Mouse (Mus musculus) hindbrain, embryonic 10.5 days (tissue): ENCODE data around the gene Wars2. TPM values are rescaled to one million over a fixed set of nuclear protein-coding genes. Genes with fewer than 3 reads are reported as not detected.

Source experiments
- DNase-seq: peaks from one replicate; pipeline ENCODE4 v3.0.0-alpha.2; 2017; ENCODE audit warnings: low spot score
- H3K27ac ChIP-seq: fragments of 300-500 bp; sonication (generic); 2 replicates; pipeline ENCODE4 v1.5.1; 2016; ENCODE audit warnings: mild to moderate bottlenecking, moderate library complexity
- H3K27me3 ChIP-seq: fragments of 300-500 bp; sonication (generic); 2 replicates; pipeline ENCODE4 v1.6.1; 2016; ENCODE audit warnings: mild to moderate bottlenecking; ENCODE audit not compliant: poor library complexity, insufficient read depth, severe bottlenecking
- H3K36me3 ChIP-seq: fragments of 300-500 bp; sonication (generic); 2 replicates; pipeline ENCODE4 v1.6.1; 2016; ENCODE audit warnings: mild to moderate bottlenecking, moderate library complexity
- H3K4me1 ChIP-seq: fragments of 300-500 bp; sonication (generic); replicated peaks from 2 replicates; pipeline ENCODE4 v1.6.1; 2016; ENCODE audit warnings: mild to moderate bottlenecking
- H3K4me3 ChIP-seq: fragments of 300-500 bp; sonication (generic); 2 replicates; pipeline ENCODE4 v1.5.1; 2016; ENCODE audit warnings: mild to moderate bottlenecking, moderate library complexity
- H3K9me3 ChIP-seq: fragments of 300-500 bp; sonication (generic); 2 replicates; pipeline ENCODE4 v1.6.1; 2016; ENCODE audit warnings: mild to moderate bottlenecking, moderate library complexity
- WGBS: fragments of 180-500 bp; shearing (Covaris S2); methylation state at CpG from one replicate; pipeline ENCODE4 v1.1.7; 2016; 5-methylcytosine and 5-hydroxymethylcytosine counted together
- polyA plus RNA-seq: library from polyadenylated mRNA; unstranded; fragments of >200 nt; fragmentation: Nextera tagmentation; extraction: Ambion mirVana; gene quantifications from 2 replicates; pipeline ENCODE4 v1.2.1, GENCODE M21; 2016

Gene Wars2
- polyA plus RNA-seq, 1 experiment from 2014 or later = 9.2 TPM

DNA sequence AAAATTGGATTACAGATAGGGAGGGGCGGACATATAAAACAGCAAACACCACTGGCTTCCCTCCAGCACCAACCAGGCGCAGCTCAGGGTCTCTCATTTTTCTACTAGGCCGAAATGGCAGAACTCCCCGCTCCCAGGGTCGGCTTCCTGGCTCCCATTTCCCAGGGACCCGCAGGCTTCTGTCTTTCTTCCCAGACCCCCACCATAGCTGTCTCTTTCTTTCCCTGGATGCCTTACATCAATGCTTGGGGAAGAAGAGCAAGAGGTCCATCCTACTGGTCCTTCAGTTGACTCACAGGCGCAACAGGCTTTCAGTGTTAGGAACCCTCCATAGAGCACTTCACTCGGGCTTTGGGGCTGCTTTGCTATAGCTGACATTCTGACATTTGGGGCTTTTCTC, 101.6 kb downstream of the Wars2 start:
- Histone ChIP-seq H3K4me3 (no peak overlapping the region), H3K36me3 (no peaks in the 10 kb centered on the region), H3K4me1 (peaks cover 11% of the 10 kb centered on the region), H3K27me3 (peaks cover 100% of the 10 kb centered on the region), H3K27ac (no peak overlapping the region), H3K9me3 (no peaks in the 10 kb centered on the region)
- 2% methylated on average over 8 of the region's 8 CpGs for WGBS
- DNase-seq = peak; percentile 35

- no peaks in the 10 kb centered on the region for H3K36me3 ChIP-seq
- DNase-seq = no peak
- peaks cover 100% of the 10 kb centered on the region for H3K27me3 ChIP-seq
- H3K27ac ChIP-seq = no peak overlapping the region
- 23% methylated on average over 3 of the region's 3 CpGs for WGBS
- no peaks in the 10 kb centered on the region for H3K9me3 ChIP-seq
- H3K4me3 ChIP-seq = no peak overlapping the region
- peaks cover 23% of the 10 kb centered on the region for H3K4me1 ChIP-seq
Measured at GRCm38 (mm10) chr3:99245341-99245740, 104.5 kb downstream of the Wars2 start.

DNA sequence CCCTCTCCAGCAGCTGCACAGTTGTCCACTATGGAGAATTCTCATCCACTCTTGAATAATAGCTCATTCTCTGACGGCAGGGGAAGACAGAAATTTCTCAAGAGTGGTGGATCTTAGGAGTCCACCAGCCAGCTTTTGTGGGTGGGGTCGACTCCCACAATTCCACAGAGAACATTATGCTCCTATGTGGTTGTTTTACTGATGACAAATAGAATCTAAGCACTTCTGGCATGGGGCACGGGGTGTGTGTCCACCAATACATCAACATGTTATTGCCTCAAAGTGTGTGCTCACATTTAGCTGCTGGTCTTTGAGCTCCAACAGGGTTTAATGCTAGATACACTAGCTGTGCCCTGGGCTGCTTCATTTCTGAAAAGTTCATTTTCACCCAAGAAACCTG, 105.8 kb downstream of the Wars2 start:
- no peak overlapping the region for H3K27ac ChIP-seq
- H3K27me3 ChIP-seq = peaks cover 100% of the 10 kb centered on the region
- no peak overlapping the region for H3K4me3 ChIP-seq
- H3K4me1 ChIP-seq = peaks cover 12% of the 10 kb centered on the region
- DNase-seq = no peak
- 39% methylated on average over 3 of the region's 3 CpGs for WGBS
- H3K36me3 ChIP-seq = no peaks in the 10 kb centered on the region
- H3K9me3 ChIP-seq = no peaks in the 10 kb centered on the region

DNA sequence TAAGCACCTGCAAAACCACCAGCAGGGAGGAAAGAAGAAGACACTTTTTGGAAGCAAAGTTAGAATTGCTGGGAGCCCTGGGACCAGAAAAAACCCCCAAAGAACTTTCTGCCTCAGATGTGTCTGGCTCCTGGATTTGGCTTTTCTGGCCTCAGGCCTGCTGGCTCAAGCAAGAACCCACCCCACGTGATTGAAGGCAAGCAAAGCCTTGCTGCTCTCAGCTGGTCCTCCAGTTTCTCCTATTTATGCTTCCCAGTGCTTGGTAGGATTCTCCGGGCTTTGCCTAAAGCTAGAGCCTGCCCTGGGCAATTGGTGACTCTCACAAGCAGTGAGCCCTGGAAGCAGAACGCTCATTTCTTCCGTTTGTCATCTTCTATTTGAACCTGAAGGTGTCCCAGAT, 106.7 kb downstream of the Wars2 start:
- Histone ChIP-seq H3K4me1 (peaks cover 12% of the 10 kb centered on the region; the same call in 1 of the 2 replicates), H3K4me3 (no peak overlapping the region), H3K27ac (no peak overlapping the region), H3K27me3 (peaks cover 100% of the 10 kb centered on the region), H3K36me3 (no peaks in the 10 kb centered on the region), H3K9me3 (no peaks in the 10 kb centered on the region)
- peak; percentile 42 for DNase-seq
- WGBS = 3% methylated on average over 4 of the region's 4 CpGs

DNA sequence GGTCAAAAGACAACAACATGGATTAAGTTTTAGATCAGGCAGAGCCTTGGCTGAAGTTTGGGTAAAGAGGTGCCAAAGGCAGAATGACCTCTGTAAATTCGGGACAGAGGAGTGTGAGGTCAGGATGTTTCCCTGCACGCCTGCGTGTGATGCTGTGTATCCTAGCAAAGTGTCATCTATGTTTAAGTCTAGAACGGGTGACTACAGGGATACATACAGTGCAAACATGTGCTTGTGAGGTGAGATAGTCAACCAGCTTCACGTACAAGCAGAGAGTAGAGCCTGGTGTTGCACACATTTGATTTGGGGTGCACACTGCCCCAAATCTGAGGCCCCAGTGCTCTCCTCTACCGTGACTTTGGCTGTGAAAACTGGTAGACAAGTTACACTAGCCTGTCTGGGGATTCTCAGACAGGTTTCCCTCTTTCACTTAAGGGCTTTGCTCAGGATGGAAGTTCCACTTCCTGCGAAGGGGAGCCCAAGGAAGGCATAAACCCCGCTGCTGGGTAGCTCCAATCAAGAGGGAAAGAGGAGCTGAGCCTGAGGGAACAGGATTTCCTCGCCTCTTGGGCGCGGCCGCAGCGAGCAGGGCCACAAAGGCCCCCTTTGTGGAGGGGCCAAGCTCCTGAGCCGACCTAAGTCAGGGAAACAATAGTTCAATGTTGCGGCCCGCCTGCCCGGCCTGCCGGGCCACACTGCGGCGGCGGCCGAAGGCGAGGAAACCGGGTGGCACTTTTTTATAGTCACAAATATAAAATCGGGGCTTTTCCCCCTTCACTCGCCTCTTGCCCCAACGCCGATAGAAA, 107.3 kb downstream of the Wars2 start:
- H3K27ac ChIP-seq = no peak overlapping the region
- H3K9me3 ChIP-seq = no peaks in the 10 kb centered on the region
- 1% methylated on average over 28 of the region's 28 CpGs for WGBS
- peaks cover 16% of the 10 kb centered on the region; the same call in 1 of the 2 replicates for H3K4me1 ChIP-seq
- H3K36me3 ChIP-seq = no peaks in the 10 kb centered on the region
- H3K4me3 ChIP-seq = no peak overlapping the region
- peak; percentile 62 for DNase-seq
- H3K27me3 ChIP-seq = peaks cover 100% of the 10 kb centered on the region

DNA sequence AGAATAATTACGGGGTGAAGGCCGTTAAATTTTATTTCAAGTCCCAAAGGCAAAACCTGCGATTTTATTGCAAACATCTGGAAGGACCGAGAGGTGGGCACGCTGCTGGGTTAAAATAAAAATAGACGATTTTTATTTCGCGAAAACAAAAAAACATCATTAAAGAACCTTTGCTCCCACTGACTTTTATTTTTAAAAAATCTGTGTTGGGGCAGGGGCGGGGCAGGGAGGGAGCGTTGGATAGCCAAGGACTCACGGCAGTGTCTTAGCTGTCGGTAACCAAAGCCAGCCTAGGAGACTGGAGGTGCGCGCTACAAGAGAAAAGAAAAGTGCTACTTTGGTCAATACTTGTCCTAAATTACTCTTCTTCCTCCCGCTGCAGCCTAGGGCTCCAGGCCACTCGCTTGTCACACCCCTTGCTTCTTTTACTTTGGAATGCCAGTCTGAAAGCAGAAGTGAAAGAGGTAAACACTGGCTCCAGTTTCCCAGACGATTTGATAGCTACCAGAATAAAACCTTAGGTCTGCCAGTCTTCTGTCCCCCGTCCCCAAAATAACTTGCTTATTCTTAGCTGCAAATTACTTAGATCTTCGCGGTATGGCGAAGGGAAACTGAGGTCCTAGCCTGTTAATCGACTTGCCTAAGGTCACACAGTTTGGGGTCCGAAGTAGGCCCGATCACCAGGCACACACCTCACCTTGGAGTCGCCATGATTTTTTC, 108.1 kb downstream of the Wars2 start:
- Histone ChIP-seq H3K36me3 (no peaks in the 10 kb centered on the region), H3K9me3 (no peaks in the 10 kb centered on the region), H3K27me3 (peaks cover 100% of the 10 kb centered on the region), H3K4me1 (peaks cover 23% of the 10 kb centered on the region), H3K27ac (no peak overlapping the region), H3K4me3 (no peak overlapping the region)
- WGBS = 1% methylated on average over 25 of the region's 25 CpGs
- peak; percentile 44 for DNase-seq

DNA sequence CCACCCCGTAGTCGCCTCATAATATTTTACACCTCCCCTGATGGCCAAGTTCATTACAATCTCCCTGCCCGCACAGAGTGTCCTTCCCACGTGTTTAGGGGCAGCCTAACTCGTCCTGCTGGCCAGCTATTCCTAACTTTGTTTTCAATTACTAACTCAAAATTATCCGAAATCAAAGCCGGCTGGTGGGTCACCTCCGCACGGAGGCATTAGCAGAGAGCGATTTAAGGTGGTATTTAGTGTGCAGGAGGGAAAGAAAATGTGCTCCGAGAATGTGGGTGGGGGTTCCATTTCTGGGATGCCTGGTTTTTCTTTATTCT, 108.6 kb downstream of the Wars2 start:
- H3K27ac ChIP-seq = no peak overlapping the region
- no peak for DNase-seq
- peaks cover 100% of the 10 kb centered on the region for H3K27me3 ChIP-seq
- H3K4me3 ChIP-seq = no peak overlapping the region
- no peaks in the 10 kb centered on the region for H3K9me3 ChIP-seq
- H3K36me3 ChIP-seq = no peaks in the 10 kb centered on the region
- 1% methylated on average over 11 of the region's 11 CpGs for WGBS
- peaks cover 28% of the 10 kb centered on the region for H3K4me1 ChIP-seq

DNA sequence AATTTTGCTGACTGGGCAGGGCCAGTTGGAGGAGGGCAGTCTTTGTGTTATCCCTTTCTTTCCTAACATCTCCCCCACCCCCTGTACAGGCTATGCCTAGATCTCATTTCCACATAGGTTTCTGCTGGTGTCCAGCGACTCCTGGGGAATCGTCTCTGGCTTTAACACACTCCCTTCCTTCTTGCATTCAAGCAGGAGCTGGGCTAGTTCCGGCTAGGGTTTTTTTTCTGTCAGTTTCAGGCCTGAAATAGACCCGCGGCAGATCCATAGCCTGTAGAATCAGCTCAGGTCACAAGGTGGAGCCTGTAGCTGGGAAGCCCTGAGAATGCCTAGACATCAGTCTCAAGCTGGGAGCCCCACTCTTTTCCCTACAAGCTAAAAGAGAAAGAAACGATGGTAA, 109.0 kb downstream of the Wars2 start:
- WGBS = under 1% methylated on average over 6 of the region's 6 CpGs
- H3K4me1 ChIP-seq = peaks cover 32% of the 10 kb centered on the region
- no peaks in the 10 kb centered on the region for H3K9me3 ChIP-seq
- no peak overlapping the region for H3K4me3 ChIP-seq
- no peak overlapping the region for H3K27ac ChIP-seq
- H3K27me3 ChIP-seq = peaks cover 100% of the 10 kb centered on the region
- no peaks in the 10 kb centered on the region for H3K36me3 ChIP-seq
- peak; percentile 62 for DNase-seq

DNA sequence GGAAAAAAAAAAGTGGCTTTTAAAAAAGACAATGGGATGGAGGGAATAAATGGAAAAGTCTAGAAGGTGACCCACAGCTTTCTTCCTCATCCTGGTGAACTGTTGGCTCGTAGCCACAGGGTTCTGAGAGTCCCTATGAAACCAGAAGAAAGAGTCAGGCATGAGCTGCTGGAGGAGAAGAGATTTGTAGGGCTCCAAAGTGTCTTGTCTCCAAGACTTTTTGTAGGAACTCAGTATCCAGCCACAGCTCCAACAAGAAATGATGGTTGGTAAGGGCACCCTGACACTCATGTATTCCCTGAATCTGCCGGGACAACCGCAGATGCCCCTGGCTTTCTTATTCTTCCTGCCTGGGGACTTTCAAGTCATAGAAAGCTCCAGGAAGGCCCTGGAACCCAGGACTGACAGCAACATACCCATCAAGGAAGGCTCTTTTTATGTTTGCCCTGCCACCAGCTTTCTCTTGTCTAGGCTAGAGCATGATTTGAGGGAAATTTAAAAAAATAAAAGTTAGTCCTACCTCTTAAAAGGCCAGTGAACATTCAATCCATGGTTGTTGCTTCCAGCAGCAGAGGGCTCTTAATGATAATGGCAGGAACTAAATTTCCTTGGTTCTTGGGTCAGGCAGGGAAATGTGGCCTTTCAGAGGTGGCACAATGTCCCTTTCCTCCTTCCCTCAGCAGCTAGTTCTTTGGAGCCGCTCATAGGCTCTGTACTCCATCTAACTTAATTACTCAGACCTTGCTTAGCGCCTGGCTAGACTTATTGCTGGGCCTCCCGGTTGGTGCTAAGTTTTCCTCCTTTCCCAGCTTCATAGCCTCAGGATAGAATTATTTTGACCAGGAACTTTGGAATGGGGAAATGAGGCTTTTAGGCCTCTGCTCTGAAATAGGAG, 110.7 kb downstream of the Wars2 start:
- peaks cover 32% of the 10 kb centered on the region for H3K4me1 ChIP-seq
- H3K9me3 ChIP-seq = no peaks in the 10 kb centered on the region
- WGBS = 11% methylated on average over 6 of the region's 6 CpGs
- H3K27me3 ChIP-seq = peaks cover 100% of the 10 kb centered on the region
- H3K4me3 ChIP-seq = no peak overlapping the region
- H3K36me3 ChIP-seq = no peaks in the 10 kb centered on the region
- no peak overlapping the region for H3K27ac ChIP-seq
- no peak for DNase-seq

DNA sequence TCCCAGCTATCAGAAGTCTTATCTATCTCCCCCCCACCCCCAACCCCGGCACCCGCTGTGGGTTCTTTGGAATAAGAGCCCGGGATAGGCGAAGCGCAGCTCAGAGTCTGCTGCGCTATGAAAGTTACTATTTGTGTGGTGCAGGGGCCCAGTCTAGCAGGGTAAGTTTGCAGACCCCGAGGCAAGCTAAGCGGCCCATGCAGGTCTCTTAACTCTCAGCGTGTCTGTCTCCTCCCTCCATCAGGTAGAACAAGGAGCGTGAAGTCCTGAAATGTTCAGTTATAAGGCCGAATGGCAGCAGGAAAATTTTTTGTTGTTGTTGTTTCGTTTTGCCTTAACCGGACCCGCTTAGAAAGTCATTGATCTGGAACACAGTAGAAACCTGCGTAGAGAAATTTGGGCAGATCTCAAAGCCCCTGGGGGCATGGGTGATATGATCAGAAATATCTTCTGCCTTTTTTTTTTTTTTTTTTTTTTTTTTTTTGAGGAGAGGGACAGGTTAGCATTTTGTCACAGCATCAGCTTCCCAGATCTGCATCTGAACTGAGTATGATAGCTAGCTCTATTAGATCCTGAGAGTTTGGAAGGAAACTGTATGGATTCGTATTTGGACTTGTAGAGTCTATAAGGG, 111.7 kb downstream of the Wars2 start:
- Histone ChIP-seq H3K27ac (no peak overlapping the region), H3K9me3 (no peaks in the 10 kb centered on the region), H3K4me3 (peak overlapping the region; percentile 56; the same call in 1 of the 2 replicates), H3K27me3 (peaks cover 100% of the 10 kb centered on the region), H3K4me1 (peaks cover 38% of the 10 kb centered on the region), H3K36me3 (no peaks in the 10 kb centered on the region)
- peak; percentile 50 for DNase-seq
- WGBS = 1% methylated on average over 16 of the region's 16 CpGs

DNA sequence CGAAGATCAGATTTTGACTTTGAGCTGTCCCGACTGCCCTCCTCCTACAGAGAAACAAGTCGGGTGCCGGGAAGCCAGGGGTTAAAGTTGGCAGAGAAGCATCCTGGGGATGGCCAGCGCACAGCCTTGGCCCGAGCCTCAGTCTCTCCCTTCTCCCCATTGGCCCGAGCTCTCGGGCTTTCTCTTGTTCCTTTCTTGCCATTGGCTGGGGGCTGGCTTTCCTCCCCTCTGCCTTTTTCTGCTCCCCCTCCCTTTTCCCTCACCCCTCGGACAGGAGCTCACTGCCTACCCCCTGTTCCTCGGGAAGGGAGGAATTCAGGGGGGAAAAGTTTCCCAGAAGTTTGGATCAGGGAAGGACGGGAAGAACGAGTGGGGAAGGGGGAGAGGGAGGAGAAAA, 112.2 kb downstream of the Wars2 start:
- no peaks in the 10 kb centered on the region for H3K9me3 ChIP-seq
- H3K4me3 ChIP-seq = peak overlapping the region; percentile 56
- peak; percentile 82 for DNase-seq
- no peak overlapping the region for H3K27ac ChIP-seq
- H3K4me1 ChIP-seq = peaks cover 36% of the 10 kb centered on the region
- H3K36me3 ChIP-seq = no peaks in the 10 kb centered on the region
- H3K27me3 ChIP-seq = peaks cover 100% of the 10 kb centered on the region
- under 1% methylated on average over 12 of the region's 12 CpGs for WGBS
